Mouse (Mus musculus) erythroblast, embryonic 14.5 days (primary cell): ENCODE data around the gene Aldh3b3. TPM values are rescaled to one million over a fixed set of nuclear protein-coding genes. Genes with fewer than 3 reads are reported as not detected.
A peak's percentile ranks its signal among the peaks of the same experiment; 100 is the strongest.

Experiments used
- H3K27me3 ChIP-seq: 2 replicates; pipeline ENCODE4 v1.6.1; 2012; ENCODE audit warnings: inconsistent platforms; ENCODE audit not compliant: control insufficient read depth
- H3K36me3 ChIP-seq: 2 replicates; pipeline ENCODE4 v1.6.1; 2012; ENCODE audit warnings: mild to moderate bottlenecking, inconsistent platforms; ENCODE audit not compliant: control insufficient read depth
- H3K4me1 ChIP-seq: 2 replicates; pipeline ENCODE4 v1.6.1; 2012; ENCODE audit warnings: inconsistent platforms; ENCODE audit not compliant: control insufficient read depth
- H3K4me3 ChIP-seq: replicated peaks from 2 replicates; pipeline ENCODE3; 2012; ENCODE audit warnings: moderate library complexity, mild to moderate bottlenecking, inconsistent platforms
- H3K9me3 ChIP-seq: 2 replicates; pipeline ENCODE4 v1.6.1; 2012; ENCODE audit warnings: low read length, inconsistent platforms, mixed read lengths; ENCODE audit not compliant: control insufficient read depth
- GATA1 ChIP-seq: IDR thresholded peaks from 2 replicates; pipeline ENCODE4 v1.6.1; 2012; ENCODE audit warnings: low read length, inconsistent platforms, mixed read lengths
- TAL1 ChIP-seq: IDR thresholded peaks from 3 replicates; pipeline ENCODE4 v1.6.1; 2012; ENCODE audit warnings: low read length, inconsistent platforms, mixed read lengths
- polyA plus RNA-seq: library from polyadenylated mRNA; stranded (reverse); fragments of >175 nt; gene quantifications from 2 replicates; pipeline ENCODE4 v1.2.3, GENCODE M21; 2012

Aldh3b3 gene
- polyA plus RNA-seq, 1 experiment = not detected

GRCm38 (mm10) chr19:4001752-4002151, 43.3 kb downstream of the Aldh3b3 start:
- Histone ChIP-seq H3K4me1 (peaks cover 30% of the 10 kb centered on the region), H3K4me3 (no peak overlapping the region), H3K36me3 (peaks cover 22% of the 10 kb centered on the region), H3K27me3 (no peaks in the 10 kb centered on the region), H3K9me3 (no peaks in the 10 kb centered on the region)
- TF ChIP-seq TAL1 (no peak), GATA1 (no peak)

GRCm38 (mm10) chr19:4003112-4003511, 44.7 kb downstream of the Aldh3b3 start, which contains the start of gene Doc2g:
Gene Doc2g, plus strand, starts transcription at chr19:4003313.
- H3K36me3 ChIP-seq = peaks cover 35% of the 10 kb centered on the region
- peaks cover 30% of the 10 kb centered on the region for H3K4me1 ChIP-seq
- no peaks in the 10 kb centered on the region for H3K9me3 ChIP-seq
- no peak within 1 kb of the TSS for H3K4me3 ChIP-seq
- no peaks in the 10 kb centered on the region for H3K27me3 ChIP-seq
- no peak for TF ChIP-seq TAL1
- no peak for TF ChIP-seq GATA1

- H3K4me3 ChIP-seq = no peak overlapping the region
- H3K4me1 ChIP-seq = peaks cover 30% of the 10 kb centered on the region
- peaks cover 40% of the 10 kb centered on the region for H3K36me3 ChIP-seq
- TF ChIP-seq GATA1 = no peak
- TF ChIP-seq TAL1 = no peak
- H3K27me3 ChIP-seq = no peaks in the 10 kb centered on the region
- no peaks in the 10 kb centered on the region for H3K9me3 ChIP-seq
These were observed 45.2 kb downstream of the Aldh3b3 start for GRCm38 (mm10) chr19:4003641-4004040.

GRCm38 (mm10) chr19:4004331-4004730, 45.9 kb downstream of the Aldh3b3 start:
- no peak for TF ChIP-seq TAL1
- no peak for TF ChIP-seq GATA1
- Histone ChIP-seq H3K4me3 (no peak overlapping the region), H3K27me3 (no peaks in the 10 kb centered on the region), H3K9me3 (no peaks in the 10 kb centered on the region), H3K4me1 (peaks cover 25% of the 10 kb centered on the region), H3K36me3 (peaks cover 47% of the 10 kb centered on the region)

- Histone ChIP-seq H3K4me3 (no peak overlapping the region), H3K36me3 (peaks cover 55% of the 10 kb centered on the region), H3K27me3 (no peaks in the 10 kb centered on the region)
These were observed 46.6 kb downstream of the Aldh3b3 start for GRCm38 (mm10) chr19:4005091-4005490.

GRCm38 (mm10) chr19:4005971-4006370, 47.5 kb downstream of the Aldh3b3 start:
- Histone ChIP-seq H3K27me3 (no peaks in the 10 kb centered on the region), H3K4me3 (no peak overlapping the region), H3K9me3 (no peaks in the 10 kb centered on the region), H3K36me3 (peaks cover 63% of the 10 kb centered on the region), H3K4me1 (peaks cover 14% of the 10 kb centered on the region)
- no peak for TF ChIP-seq GATA1
- TF ChIP-seq TAL1 = no peak

More at GRCm38 (mm10) chr19:4005091-4005490, 46.6 kb downstream of the Aldh3b3 start:
- Histone ChIP-seq H3K9me3 (no peaks in the 10 kb centered on the region), H3K4me1 (peaks cover 18% of the 10 kb centered on the region)
- TF ChIP-seq GATA1 = no peak
- TF ChIP-seq TAL1 = no peak

GRCm38 (mm10) chr19:4011086-4011485, 52.6 kb downstream of the Aldh3b3 start:
- H3K4me3 ChIP-seq = peak overlapping the region; percentile 78
- peaks cover 52% of the 10 kb centered on the region for H3K36me3 ChIP-seq
- H3K9me3 ChIP-seq = no peaks in the 10 kb centered on the region
- TF ChIP-seq TAL1 = no peak
- no peak for TF ChIP-seq GATA1
- H3K27me3 ChIP-seq = no peaks in the 10 kb centered on the region
- H3K4me1 ChIP-seq = peaks cover 47% of the 10 kb centered on the region

- no peaks in the 10 kb centered on the region for H3K27me3 ChIP-seq
- H3K4me1 ChIP-seq = peaks cover 53% of the 10 kb centered on the region
- H3K9me3 ChIP-seq = no peaks in the 10 kb centered on the region
- H3K4me3 ChIP-seq = peak within 1 kb of the TSS; percentile 78
- peaks cover 38% of the 10 kb centered on the region for H3K36me3 ChIP-seq
- TF ChIP-seq TAL1 = no peak
- no peak for TF ChIP-seq GATA1
These were observed 54.1 kb downstream of the Aldh3b3 start, which contains the start of gene Ndufv1 for GRCm38 (mm10) chr19:4012432-4013022. Gene Ndufv1, minus strand, starts transcription at chr19:4012806.

GRCm38 (mm10) chr19:4013066-4013465, 54.6 kb downstream of the Aldh3b3 start:
- Histone ChIP-seq H3K27me3 (no peaks in the 10 kb centered on the region), H3K4me1 (peaks cover 55% of the 10 kb centered on the region), H3K9me3 (no peaks in the 10 kb centered on the region), H3K36me3 (peaks cover 32% of the 10 kb centered on the region), H3K4me3 (peak overlapping the region; percentile 78)
- TF ChIP-seq GATA1 = no peak
- no peak for TF ChIP-seq TAL1

- Histone ChIP-seq H3K4me3 (no peak overlapping the region), H3K4me1 (peaks cover 69% of the 10 kb centered on the region)
- TF ChIP-seq TAL1 (no peak), GATA1 (no peak)
These were observed 56.4 kb downstream of the Aldh3b3 start for GRCm38 (mm10) chr19:4014802-4015201.

More at GRCm38 (mm10) chr19:4014802-4015201, 56.4 kb downstream of the Aldh3b3 start:
- Histone ChIP-seq H3K9me3 (no peaks in the 10 kb centered on the region), H3K36me3 (peaks cover 15% of the 10 kb centered on the region), H3K27me3 (no peaks in the 10 kb centered on the region)
